Mouse (Mus musculus) lung, postnatal 4 days (tissue): ENCODE data around the gene Ate1.
"Not testable (repeated sequence)": the region's sequence is repeated elsewhere in the genome, so short reads cannot be mapped to it uniquely, and the experiment has no call there.

Experiments used
- DNase-seq, 2 experiments: peaks; one replicate each; pipeline ENCODE4 v3.0.0; 2021

Ate1 gene

GRCm38 (mm10) chr7:130390060-130390459 is 130.1 kb downstream of the Ate1 start:
- DNase-seq: not testable (repeated sequence)

- no peak for DNase-seq
Measured at GRCm38 (mm10) chr7:130386308-130386707, 133.9 kb downstream of the Ate1 start.

- DNase-seq: no peak
Measured at GRCm38 (mm10) chr7:130385732-130386294, 134.4 kb downstream of the Ate1 start.

GRCm38 (mm10) chr7:130382126-130382525 is 138.0 kb downstream of the Ate1 start:
- no peak for DNase-seq

GRCm38 (mm10) chr7:130381387-130381951 is 138.7 kb downstream of the Ate1 start:
- DNase-seq: no peak

GRCm38 (mm10) chr7:130380769-130381355 is 139.3 kb downstream of the Ate1 start:
- DNase-seq: peak in 1 of 2 experiments; percentile 18

GRCm38 (mm10) chr7:130380367-130380766 is 139.8 kb downstream of the Ate1 start:
- DNase-seq: no peak

- DNase-seq: no peak
Measured at GRCm38 (mm10) chr7:130379886-130380285, 140.3 kb downstream of the Ate1 start.

GRCm38 (mm10) chr7:130378308-130378707 is 141.9 kb downstream of the Ate1 start:
- no peak for DNase-seq

GRCm38 (mm10) chr7:130374311-130374710 is 145.9 kb downstream of the Ate1 start:
- no peak for DNase-seq

GRCm38 (mm10) chr7:130368827-130369641 is 151.1 kb downstream of the Ate1 start:
- DNase-seq: no peak

GRCm38 (mm10) chr7:130368036-130368826 is 151.9 kb downstream of the Ate1 start:
- no peak for DNase-seq

GRCm38 (mm10) chr7:130367222-130368035 is 152.7 kb downstream of the Ate1 start:
- DNase-seq: no peak

GRCm38 (mm10) chr7:130365711-130366110 is 154.5 kb downstream of the Ate1 start:
- no peak for DNase-seq
